Mouse (Mus musculus) heart, embryonic 14.5 days (tissue): ENCODE measurements around the gene Padi1. TPM values are rescaled to one million over a fixed set of nuclear protein-coding genes. Genes with fewer than 3 reads are reported as not detected.

Source experiments
- ATAC-seq: fragments of 200-750 bp; cut with Nextera tagmentation; 2 replicates; pipeline ENCODE4 v1.8.0; 2017; ENCODE audit warnings: low read depth, moderate TSS enrichment; ENCODE audit not compliant: insufficient number of reproducible peaks, insufficient read depth, low FRiP score
- H3K27ac ChIP-seq, 2 experiments: fragments of 200-500 bp in 1 of 2; fragments of 300-500 bp in 1 of 2; sonication (generic) in 1 of 2; replicated peaks in 1 of 2; 2 replicates each; pipeline ENCODE4 v1.5.1; 2012 to 2014; ENCODE audit warnings: low read depth in 2 of 2, low read length in 2 of 2, control low read depth in 1 of 2, mild to moderate bottlenecking in 1 of 2, mixed read lengths in 1 of 2; ENCODE audit not compliant: control insufficient read depth in 1 of 2, insufficient read depth in 1 of 2
- H3K27me3 ChIP-seq: fragments of 300-500 bp; sonication (generic); 2 replicates; pipeline ENCODE4 v1.6.1; 2014; ENCODE audit warnings: mild to moderate bottlenecking, low read length, control low read depth; ENCODE audit not compliant: control insufficient read depth, insufficient read depth
- H3K36me3 ChIP-seq: fragments of 300-500 bp; sonication (generic); 2 replicates; pipeline ENCODE4 v1.6.1; 2014; ENCODE audit warnings: mild to moderate bottlenecking, control low read depth, low read length, mixed read lengths; ENCODE audit not compliant: control insufficient read depth, insufficient read depth
- H3K4me1 ChIP-seq, 2 experiments: fragments of 200-500 bp in 1 of 2; fragments of 300-500 bp in 1 of 2; sonication (generic) in 1 of 2; 2 replicates each; pipeline ENCODE4 v1.6.1; 2012 to 2014; ENCODE audit warnings: low read length in 2 of 2, control low read depth in 1 of 2, mixed read lengths in 1 of 2; ENCODE audit not compliant: control insufficient read depth in 2 of 2, insufficient read depth in 2 of 2
- H3K4me2 ChIP-seq: fragments of 300-500 bp; sonication (generic); 2 replicates; pipeline ENCODE4 v1.6.1; 2014; ENCODE audit warnings: mild to moderate bottlenecking, low read length
- H3K4me3 ChIP-seq, 2 experiments: fragments of 200-500 bp in 1 of 2; fragments of 300-500 bp in 1 of 2; sonication (generic) in 1 of 2; 2 replicates each; pipeline ENCODE4 v1.5.1; 2012 to 2014; ENCODE audit warnings: low read length in 2 of 2, mild to moderate bottlenecking in 2 of 2, control low read depth in 1 of 2, low read depth in 1 of 2, moderate library complexity in 1 of 2; ENCODE audit not compliant: control insufficient read depth in 1 of 2, insufficient read depth in 1 of 2
- H3K9ac ChIP-seq: fragments of 300-500 bp; sonication (generic); 2 replicates; pipeline ENCODE4 v1.6.1; 2014; ENCODE audit warnings: mild to moderate bottlenecking, low read length
- H3K9me3 ChIP-seq: fragments of 300-500 bp; sonication (generic); 2 replicates; pipeline ENCODE4 v1.6.1; 2016; ENCODE audit warnings: low read length, control low read depth; ENCODE audit not compliant: control insufficient read depth
- WGBS: fragments of 180-500 bp; shearing (Covaris S2); extraction: QIAGEN DNeasy Blood & Tissue Kit; methylation state at CpG from one replicate; pipeline ENCODE4 v1.1.7; 2014; 5-methylcytosine and 5-hydroxymethylcytosine counted together
- polyA plus RNA-seq: library from polyadenylated mRNA; unstranded; fragments of >200 nt; fragmentation: Nextera tagmentation; extraction: Ambion mirVana; gene quantifications from 2 replicates; pipeline ENCODE4 v1.2.1, GENCODE M21; 2014

Gene Padi1
- polyA plus RNA-seq, 1 experiment from 2014 or later: 0.09 TPM

DNA sequence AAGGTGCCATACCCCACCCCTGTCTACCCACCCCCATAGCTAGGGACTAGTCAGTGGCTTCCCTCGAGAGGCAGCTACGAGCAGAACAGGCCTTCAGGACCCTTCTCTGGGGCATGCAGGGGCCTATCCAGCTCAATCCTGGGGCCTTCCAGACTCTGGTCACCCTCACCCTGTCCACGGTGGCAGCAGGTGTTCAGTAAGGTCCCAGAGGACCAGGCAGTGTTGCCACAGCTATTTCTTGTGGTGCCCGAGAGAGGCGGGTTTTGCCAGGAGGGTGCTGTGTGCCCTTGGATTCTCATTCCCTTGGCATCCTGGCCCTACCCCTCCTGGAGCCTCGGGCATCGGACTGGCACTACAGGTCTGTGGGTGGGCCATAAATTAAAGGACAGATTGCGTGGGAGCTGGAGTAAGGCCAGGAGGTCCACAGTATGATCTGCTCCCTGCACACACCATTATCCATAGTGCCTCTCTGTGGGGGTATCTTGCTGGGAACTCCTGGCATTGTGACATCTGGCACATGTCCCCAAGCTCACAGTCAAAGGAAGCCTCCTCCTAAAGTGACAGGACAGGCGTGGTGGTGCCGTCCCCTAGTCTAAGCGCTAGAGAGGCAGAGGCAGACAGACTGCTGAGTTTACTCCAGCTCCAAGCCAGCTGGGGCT, 9.2 kb downstream of the Padi1 start:
- H3K27ac ChIP-seq: no peak overlapping the region
- H3K36me3 ChIP-seq: no peaks in the 10 kb centered on the region

DNA sequence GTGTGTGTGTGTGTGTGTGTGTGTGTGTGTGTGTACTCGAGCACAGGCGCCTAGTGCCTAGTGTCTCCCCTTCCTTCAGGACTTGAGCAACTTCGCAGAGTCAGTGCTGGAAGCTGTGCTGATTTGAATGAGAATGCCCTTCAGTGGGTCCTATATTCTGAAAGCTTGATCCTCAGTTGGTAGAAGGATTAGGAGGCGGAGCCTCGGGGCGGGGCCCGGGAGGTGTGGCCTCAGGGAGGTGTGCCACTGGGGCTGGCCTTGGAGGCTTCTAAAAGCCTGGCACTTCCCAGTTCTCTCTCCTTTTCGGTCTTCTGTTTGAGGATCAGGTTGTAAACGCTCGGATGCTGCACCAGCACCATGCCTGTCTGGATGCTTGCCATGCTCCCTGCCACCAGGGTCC, 9.9 kb downstream of the Padi1 start:
- Histone ChIP-seq H3K4me2 (no peak overlapping the region), H3K9me3 (no peaks in the 10 kb centered on the region), H3K27ac (no peak overlapping the region), H3K36me3 (no peaks in the 10 kb centered on the region), H3K4me1 (peaks cover 8 to 9% of the 10 kb centered on the region in 2 experiments), H3K9ac (no peak overlapping the region), H3K27me3 (peaks cover 26% of the 10 kb centered on the region; the same call in 1 of the 2 replicates), H3K4me3 (no peak overlapping the region)
- no peak for ATAC-seq
- WGBS: 8% methylated on average over 10 of the region's 10 CpGs

More for the DNA sequence above, 9.2 kb downstream of the Padi1 start:
- H3K9me3 ChIP-seq: no peaks in the 10 kb centered on the region
- 74% methylated on average over 11 of the region's 11 CpGs for WGBS
- no peak overlapping the region for H3K9ac ChIP-seq
- no peak overlapping the region for H3K4me3 ChIP-seq
- peaks cover 8 to 9% of the 10 kb centered on the region in 2 experiments for H3K4me1 ChIP-seq
- H3K27me3 ChIP-seq: peaks cover 22% of the 10 kb centered on the region; the same call in 1 of the 2 replicates
- H3K4me2 ChIP-seq: no peak overlapping the region
- ATAC-seq: no peak

DNA sequence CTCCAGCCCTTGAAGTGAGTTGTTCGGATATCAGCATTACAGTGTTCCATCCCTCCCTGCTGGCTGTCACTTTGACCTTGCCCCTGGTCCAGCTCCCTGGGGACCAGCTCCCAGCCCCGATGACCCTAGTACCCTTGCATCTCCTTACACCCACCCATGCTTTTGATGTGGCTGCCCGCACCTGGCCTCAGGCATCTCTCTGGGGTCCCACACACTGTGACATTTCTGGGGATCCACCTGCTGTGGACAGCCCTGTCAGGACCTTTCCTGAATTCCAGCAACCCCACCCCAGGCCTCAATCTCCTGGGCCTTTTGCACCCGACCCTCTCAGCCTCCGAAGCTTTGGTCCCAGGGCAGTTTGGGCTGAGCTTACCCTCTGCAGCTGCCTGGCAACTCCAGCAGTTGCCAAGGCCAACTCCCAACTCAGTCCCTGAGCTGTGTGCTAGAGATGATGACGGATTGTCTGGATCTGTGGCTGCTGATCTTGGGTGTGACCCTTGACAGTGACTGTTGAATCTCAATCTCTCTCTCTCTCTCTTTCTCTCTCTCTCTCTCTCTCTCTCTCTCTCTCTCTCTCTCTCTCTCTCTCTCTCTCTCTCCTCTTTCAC, 11.1 kb downstream of the Padi1 start:
- no peaks in the 10 kb centered on the region for H3K9me3 ChIP-seq
- no peak for ATAC-seq
- no peak overlapping the region for H3K4me3 ChIP-seq
- no peak overlapping the region for H3K27ac ChIP-seq
- H3K4me1 ChIP-seq: peaks cover 8 to 9% of the 10 kb centered on the region in 2 experiments
- 78% methylated on average over 6 of the region's 6 CpGs for WGBS
- no peak overlapping the region for H3K4me2 ChIP-seq
- H3K36me3 ChIP-seq: no peaks in the 10 kb centered on the region
- H3K9ac ChIP-seq: no peak overlapping the region
- peaks cover 27% of the 10 kb centered on the region; the same call in 1 of the 2 replicates for H3K27me3 ChIP-seq

DNA sequence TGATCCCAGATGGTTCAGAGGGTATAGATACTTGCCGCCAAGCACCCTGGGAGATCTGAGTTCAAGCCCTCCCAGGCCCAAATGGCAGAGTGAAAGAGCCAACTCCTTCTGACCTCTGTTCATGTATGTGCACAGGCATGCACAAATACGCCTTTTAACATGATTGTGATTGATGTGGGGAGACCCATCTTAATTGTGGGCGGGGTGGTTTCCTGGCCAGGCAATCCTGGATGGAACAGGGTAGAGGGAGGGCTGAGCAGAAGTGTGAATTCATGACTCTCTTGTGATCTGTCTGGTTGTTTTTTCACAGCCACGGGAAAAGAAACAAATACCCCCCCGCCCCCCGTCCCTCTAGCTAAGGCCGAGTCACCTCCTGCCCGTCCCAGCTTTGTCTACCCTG, 12.8 kb downstream of the Padi1 start:
- no peak for ATAC-seq
- no peak overlapping the region for H3K27ac ChIP-seq
- H3K36me3 ChIP-seq: no peaks in the 10 kb centered on the region
- H3K9me3 ChIP-seq: no peaks in the 10 kb centered on the region
- WGBS: 54% methylated on average over 8 of the region's 8 CpGs
- H3K4me2 ChIP-seq: no peak overlapping the region
- peaks cover 28% of the 10 kb centered on the region; the same call in 1 of the 2 replicates for H3K27me3 ChIP-seq
- H3K4me1 ChIP-seq: peaks cover 3 to 4% of the 10 kb centered on the region in 2 experiments; a peak in 2 of 4 replicates
- H3K9ac ChIP-seq: no peak overlapping the region
- no peak overlapping the region for H3K4me3 ChIP-seq

DNA sequence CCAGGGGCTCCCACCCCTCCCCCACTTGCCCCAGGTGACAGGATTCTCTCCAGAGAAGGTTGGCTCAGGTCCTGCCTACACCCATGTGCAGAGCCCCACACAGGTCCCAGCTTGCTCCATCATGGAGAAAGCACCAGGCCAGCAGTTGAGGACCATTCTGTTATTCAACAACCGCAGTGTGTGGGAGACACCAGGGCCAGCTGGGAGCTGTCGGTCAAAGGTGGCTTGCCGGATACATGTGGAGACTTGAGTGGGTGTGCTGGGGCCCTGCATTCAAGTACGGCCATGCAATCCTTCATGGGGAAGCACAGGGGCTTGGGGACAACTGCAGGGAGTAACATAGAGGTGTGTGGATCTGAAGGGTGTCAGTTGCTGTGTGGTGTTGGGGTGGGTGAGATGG, 13.8 kb downstream of the Padi1 start:
- Histone ChIP-seq H3K9me3 (no peaks in the 10 kb centered on the region), H3K36me3 (no peaks in the 10 kb centered on the region), H3K4me2 (no peak overlapping the region), H3K4me1 (peaks cover 0 to 2% of the 10 kb centered on the region in 2 experiments; a peak in 1 of 4 replicates), H3K4me3 (no peak overlapping the region), H3K27ac (no peak overlapping the region), H3K9ac (no peak overlapping the region), H3K27me3 (peaks cover 32% of the 10 kb centered on the region; the same call in 1 of the 2 replicates)
- ATAC-seq: no peak
- whole genome bisulfite sequencing: 70% methylated on average over 4 of the region's 4 CpGs

DNA sequence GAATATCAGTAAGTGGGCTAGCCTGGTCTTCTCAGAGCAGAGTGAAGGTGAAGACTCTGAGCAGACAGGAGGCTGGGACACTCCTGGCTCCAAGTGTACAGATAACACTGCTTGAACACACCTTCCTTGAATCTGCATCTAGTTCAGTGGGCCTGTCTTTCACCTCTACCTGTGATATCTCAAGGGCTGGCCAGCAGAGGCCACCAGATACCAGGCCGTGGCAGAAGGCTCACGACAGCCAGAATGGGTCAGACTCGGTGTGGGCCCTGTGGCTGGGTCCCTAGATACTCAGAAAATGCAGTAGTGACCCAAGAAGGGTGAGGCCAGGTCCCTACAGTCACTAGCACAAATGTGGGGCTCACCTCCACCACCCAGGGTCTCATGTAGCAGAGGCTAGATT, 18.3 kb downstream of the Padi1 start:
- ATAC-seq: no peak
- H3K9me3 ChIP-seq: peaks cover 22% of the 10 kb centered on the region
- no peak overlapping the region for H3K27ac ChIP-seq
- H3K9ac ChIP-seq: no peak overlapping the region
- H3K36me3 ChIP-seq: no peaks in the 10 kb centered on the region
- no peak overlapping the region for H3K4me2 ChIP-seq
- peaks cover 12% of the 10 kb centered on the region; the same call in 1 of the 2 replicates for H3K27me3 ChIP-seq
- no peaks in the 10 kb centered on the region for H3K4me1 ChIP-seq
- 38% methylated on average over 3 of the region's 3 CpGs for WGBS
- no peak overlapping the region for H3K4me3 ChIP-seq

DNA sequence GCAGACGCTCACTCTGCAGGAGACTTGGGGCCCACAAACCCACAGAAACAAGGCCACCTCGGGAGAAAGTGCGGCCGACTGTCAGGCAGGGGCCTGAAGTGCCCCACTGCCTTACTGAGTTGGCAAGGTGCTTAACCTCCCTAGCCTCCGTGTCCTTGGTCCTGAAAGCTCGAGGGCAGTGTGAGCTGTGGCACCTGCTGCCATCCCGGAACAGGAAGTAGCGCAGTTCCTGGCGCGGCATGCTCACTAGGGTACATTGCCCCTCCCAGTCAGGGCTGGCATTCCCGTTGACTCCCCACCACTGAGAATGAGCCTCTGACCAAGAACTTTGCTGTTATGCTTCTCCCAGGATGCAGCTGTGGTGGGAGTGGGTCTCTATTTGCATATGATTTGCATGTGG, 19.6 kb downstream of the Padi1 start:
- ATAC-seq: no peak
- Histone ChIP-seq H3K9me3 (peaks cover 22% of the 10 kb centered on the region), H3K36me3 (no peaks in the 10 kb centered on the region), H3K4me1 (no peaks in the 10 kb centered on the region), H3K27ac (no peak overlapping the region), H3K4me2 (no peak overlapping the region), H3K27me3 (peaks cover 8% of the 10 kb centered on the region; the same call in 1 of the 2 replicates), H3K4me3 (no peak overlapping the region), H3K9ac (no peak overlapping the region)
- 60% methylated on average over 11 of the region's 11 CpGs for WGBS
